Mouse (Mus musculus) cerebellum, adult 2 months (tissue): ENCODE data around the gene Rtp2.

Experiments
- CTCF ChIP-seq: fragments of 200-500 bp; IDR thresholded peaks from 2 replicates; pipeline ENCODE4 v1.5.1; 2011; ENCODE audit warnings: low read depth, mild to moderate bottlenecking, control low read depth, low read length, moderate library complexity, borderline replicate concordance; ENCODE audit not compliant: insufficient read depth
- POLR2A ChIP-seq: fragments of 200-500 bp; IDR thresholded peaks from 2 replicates; pipeline ENCODE4 v1.6.1; 2011; ENCODE audit warnings: low read length, control low read depth, borderline replicate concordance; ENCODE audit not compliant: insufficient read depth

- TF ChIP-seq CTCF = no peak
- no peak for TF ChIP-seq POLR2A
These were observed 37.1 kb downstream of the Rtp2 start for GRCm38 (mm10) chr16:23895135-23895534.
